Mouse (Mus musculus) limb, embryonic 11.5 days (tissue): ENCODE measurements around the gene Gnl1. TPM values are rescaled to one million over a fixed set of nuclear protein-coding genes. Genes with fewer than 3 reads are reported as not detected.
A peak's percentile ranks its signal among the peaks of the same experiment; 100 is the strongest.
"Not testable (repeated sequence)": the region's sequence is repeated elsewhere in the genome, so short reads cannot be mapped to it uniquely, and the experiment has no call there.

ENCODE experiments used
- ATAC-seq: fragments of 200-750 bp; cut with Nextera tagmentation; 2 replicates; pipeline ENCODE4 v1.8.0; 2017; ENCODE audit warnings: low read depth; ENCODE audit not compliant: insufficient number of reproducible peaks, low FRiP score, low TSS enrichment
- DNase-seq: peaks from one replicate; pipeline ENCODE4 v3.0.0-alpha.2; 2015; ENCODE audit warnings: low spot score
- H3K27ac ChIP-seq: fragments of 300-500 bp; sonication (generic); replicated peaks from 2 replicates; pipeline ENCODE4 v1.5.1; 2014; ENCODE audit warnings: low read depth, mild to moderate bottlenecking, low read length
- H3K27me3 ChIP-seq: fragments of 300-500 bp; sonication (generic); 2 replicates; pipeline ENCODE4 v1.6.1; 2014; ENCODE audit warnings: mild to moderate bottlenecking, low read length, mixed read lengths; ENCODE audit not compliant: control insufficient read depth, insufficient read depth
- H3K36me3 ChIP-seq: fragments of 300-500 bp; sonication (generic); 2 replicates; pipeline ENCODE4 v1.6.1; 2014; ENCODE audit warnings: mild to moderate bottlenecking, low read length, moderate library complexity, mixed read lengths; ENCODE audit not compliant: control insufficient read depth, insufficient read depth
- H3K4me1 ChIP-seq: fragments of 300-500 bp; sonication (generic); 2 replicates; pipeline ENCODE4 v1.6.1; 2014; ENCODE audit warnings: low read length, mixed read lengths; ENCODE audit not compliant: control insufficient read depth, insufficient read depth
- H3K4me2 ChIP-seq: fragments of 300-500 bp; sonication (generic); 2 replicates; pipeline ENCODE4 v1.6.1; 2014; ENCODE audit warnings: low read depth, mild to moderate bottlenecking, moderate library complexity; ENCODE audit not compliant: severe bottlenecking
- H3K4me3 ChIP-seq: fragments of 300-500 bp; sonication (generic); 2 replicates; pipeline ENCODE4 v1.5.1; 2014; ENCODE audit warnings: low read depth, low read length
- H3K9ac ChIP-seq: fragments of 300-500 bp; sonication (generic); 2 replicates; pipeline ENCODE4 v1.6.1; 2014; ENCODE audit warnings: mild to moderate bottlenecking, low read length
- H3K9me3 ChIP-seq: fragments of 300-500 bp; sonication (generic); 2 replicates; pipeline ENCODE4 v1.6.1; 2016; ENCODE audit warnings: low read length; ENCODE audit not compliant: control insufficient read depth
- WGBS: fragments of 180-500 bp; shearing (Covaris S2); extraction: QIAGEN DNeasy Blood & Tissue Kit; methylation state at CpG from one replicate; pipeline ENCODE4 v1.1.7; 2014; 5-methylcytosine and 5-hydroxymethylcytosine counted together
- polyA plus RNA-seq: library from polyadenylated mRNA; unstranded; fragments of >200 nt; fragmentation: Nextera tagmentation; extraction: Ambion mirVana; gene quantifications from 2 replicates; pipeline ENCODE4 v1.2.1, GENCODE M21; 2014

The Gnl1 gene
- polyA plus RNA-seq, 1 experiment from 2014 or later: 40.8 TPM

GRCm38 (mm10) chr17:35952559-35952958 lies 27.1 kb upstream of the Gnl1 start:
- DNase-seq, ATAC-seq: not testable (repeated sequence)

GRCm38 (mm10) chr17:35954665-35955064 lies 25.0 kb upstream of the Gnl1 start:
- DNase-seq (no peak), ATAC-seq (no peak)
- WGBS: 77% methylated on average over 8 of the region's 8 CpGs
- no peaks in the 10 kb centered on the region for H3K4me1 ChIP-seq
- no peak overlapping the region for H3K27ac ChIP-seq
- H3K27me3 ChIP-seq: no peaks in the 10 kb centered on the region
- H3K9me3 ChIP-seq: no peaks in the 10 kb centered on the region
- peaks cover 32% of the 10 kb centered on the region for H3K36me3 ChIP-seq
- no peak overlapping the region for H3K9ac ChIP-seq
- no peak overlapping the region for H3K4me2 ChIP-seq
- no peak overlapping the region for H3K4me3 ChIP-seq

More at GRCm38 (mm10) chr17:35952559-35952958, 27.1 kb upstream of the Gnl1 start:
- not testable (repeated sequence) for H3K4me1 ChIP-seq, H3K9ac ChIP-seq, H3K27ac ChIP-seq, H3K9me3 ChIP-seq, H3K4me2 ChIP-seq, H3K27me3 ChIP-seq, H3K4me3 ChIP-seq
- peaks cover 12% of the 10 kb centered on the region for H3K36me3 ChIP-seq
- 80% methylated on average over 2 of the region's 3 CpGs for WGBS

GRCm38 (mm10) chr17:35958533-35959223 lies 21.0 kb upstream of the Gnl1 start:
- DNase-seq: no peak

DNA sequence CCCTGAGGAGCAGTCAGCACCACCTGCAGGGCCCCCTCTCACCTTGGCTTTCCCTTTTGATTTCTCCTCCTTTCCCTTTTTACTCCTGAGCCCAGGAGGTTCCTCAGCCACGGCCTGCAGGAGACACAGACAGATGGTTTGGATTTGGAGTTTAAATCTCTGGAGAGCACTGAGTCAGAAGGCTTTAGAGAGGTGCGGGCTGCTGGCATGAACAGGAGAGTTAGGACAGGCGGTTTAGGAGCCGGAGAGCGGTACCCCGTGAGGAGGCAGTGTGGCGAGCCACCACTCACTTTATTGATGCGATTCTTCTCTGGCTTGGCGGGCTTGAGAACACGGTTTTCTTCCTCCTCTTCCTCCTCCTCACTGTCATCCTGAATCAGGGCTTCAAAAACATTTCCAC lies 16.4 kb upstream of the Gnl1 start:
- no peaks in the 10 kb centered on the region for H3K27me3 ChIP-seq
- H3K27ac ChIP-seq: no peak overlapping the region
- ATAC-seq (no peak), DNase-seq (no peak)
- no peaks in the 10 kb centered on the region for H3K4me1 ChIP-seq
- no peak overlapping the region for H3K9ac ChIP-seq
- no peak overlapping the region for H3K4me2 ChIP-seq
- peaks cover 40% of the 10 kb centered on the region for H3K36me3 ChIP-seq
- 90% methylated on average over 10 of the region's 10 CpGs for WGBS
- H3K9me3 ChIP-seq: no peaks in the 10 kb centered on the region
- H3K4me3 ChIP-seq: no peak overlapping the region

More at GRCm38 (mm10) chr17:35958533-35959223, 21.0 kb upstream of the Gnl1 start:
- no peak overlapping the region for H3K4me3 ChIP-seq
- peaks cover 56% of the 10 kb centered on the region for H3K36me3 ChIP-seq
- H3K27me3 ChIP-seq: no peaks in the 10 kb centered on the region
- 95% methylated on average over 15 of the region's 15 CpGs for WGBS
- no peak overlapping the region for H3K9ac ChIP-seq
- H3K4me1 ChIP-seq: no peaks in the 10 kb centered on the region
- no peak for ATAC-seq
- H3K4me2 ChIP-seq: no peak overlapping the region
- H3K27ac ChIP-seq: no peak overlapping the region
- H3K9me3 ChIP-seq: no peaks in the 10 kb centered on the region

DNA sequence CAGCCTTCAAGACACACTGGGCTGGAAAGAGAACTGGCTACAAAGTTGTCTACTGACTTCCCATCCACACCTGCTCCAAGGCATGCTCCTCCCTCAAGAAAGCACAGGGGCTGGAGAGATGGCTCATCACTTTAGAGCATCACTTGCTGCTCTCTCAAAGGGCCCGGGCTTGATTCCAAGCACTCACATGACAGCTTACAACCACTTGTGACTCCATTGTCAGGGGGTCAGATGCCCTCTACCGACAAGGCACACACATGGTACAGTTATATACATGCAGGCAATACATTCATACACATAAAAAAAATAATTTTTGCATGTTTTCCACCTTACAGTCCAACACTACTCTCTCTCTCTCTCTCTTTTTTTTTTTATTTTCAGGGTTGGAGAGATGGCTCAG lies 12.0 kb upstream of the Gnl1 start:
- H3K36me3 ChIP-seq: peaks cover 12% of the 10 kb centered on the region
- DNase-seq: no peak
- no peak for ATAC-seq

DNA sequence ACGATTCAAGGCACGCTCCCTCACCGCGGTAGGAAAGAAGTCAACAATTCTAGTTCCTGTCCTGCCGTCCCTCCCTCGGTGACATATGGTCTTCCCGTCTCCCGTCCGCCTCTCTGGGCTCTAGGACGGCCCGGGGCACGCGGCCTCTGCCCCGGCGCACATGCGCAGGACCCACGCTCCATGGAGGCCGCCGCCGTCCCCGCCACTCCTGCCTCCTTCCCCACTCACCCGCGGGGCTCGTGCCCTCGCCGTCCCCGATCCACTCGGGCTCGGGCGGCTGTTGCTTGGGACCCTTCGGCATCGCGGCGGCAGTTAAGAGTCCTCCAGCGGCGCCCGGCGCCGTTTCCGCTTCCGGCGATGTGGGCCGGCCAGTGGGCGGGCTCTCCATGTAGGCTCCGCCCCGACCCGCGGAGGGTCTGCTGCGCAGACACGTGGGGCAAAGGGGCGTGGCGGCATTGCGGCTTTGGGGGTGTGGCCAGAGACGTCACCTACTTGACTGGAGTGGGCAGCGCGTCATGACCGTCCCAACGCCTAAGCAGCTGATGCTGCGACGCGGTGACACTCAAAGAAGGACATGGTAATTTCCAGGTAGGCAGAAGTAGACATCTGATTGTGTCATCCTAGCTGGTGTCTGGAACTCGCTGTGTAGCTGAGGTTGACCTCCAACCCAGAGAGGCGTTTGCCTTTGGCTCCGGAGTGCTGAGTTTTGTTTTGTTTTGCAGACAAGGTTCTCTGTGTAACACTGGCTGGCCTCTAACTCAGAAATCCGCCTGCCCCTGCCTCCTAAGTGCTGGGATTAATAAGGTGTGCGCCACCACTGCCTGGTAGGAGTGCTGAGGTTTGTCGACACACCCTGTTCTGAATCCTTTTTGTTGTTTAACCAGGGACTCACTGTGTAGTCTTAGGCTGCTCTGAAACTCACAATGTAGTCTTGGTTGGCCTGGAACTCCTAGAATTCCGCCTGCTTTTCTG lies 9.9 kb upstream of the Gnl1 start, which contains the start of gene Abcf1:
TSS of gene Abcf1 (minus strand) at position 344 of the 972 bp plus-strand sequence.
- DNase-seq (peak; percentile 99), ATAC-seq (peak; percentile 96)
- peak within 1 kb of the TSS; percentile 74 for H3K9ac ChIP-seq
- no peaks in the 10 kb centered on the region; the same call in 1 of the 2 replicates for H3K9me3 ChIP-seq
- H3K4me1 ChIP-seq: peaks cover 5% of the 10 kb centered on the region
- WGBS: 1% methylated on average over 68 of the region's 68 CpGs
- peak within 1 kb of the TSS; percentile 94 for H3K4me3 ChIP-seq
- H3K4me2 ChIP-seq: peak within 1 kb of the TSS; percentile 81
- no peak within 1 kb of the TSS for H3K27ac ChIP-seq
- H3K27me3 ChIP-seq: no peaks in the 10 kb centered on the region
- H3K36me3 ChIP-seq: peaks cover 2% of the 10 kb centered on the region; the same call in 1 of the 2 replicates

More for the DNA sequence above, 12.0 kb upstream of the Gnl1 start:
- Histone ChIP-seq H3K27ac (no peak overlapping the region), H3K4me3 (no peak overlapping the region), H3K9ac (no peak overlapping the region), H3K4me2 (no peak overlapping the region), H3K27me3 (no peaks in the 10 kb centered on the region), H3K9me3 (no peaks in the 10 kb centered on the region), H3K4me1 (peaks cover 5% of the 10 kb centered on the region)
- WGBS: 94% methylated on average over 2 of the region's 2 CpGs

DNA sequence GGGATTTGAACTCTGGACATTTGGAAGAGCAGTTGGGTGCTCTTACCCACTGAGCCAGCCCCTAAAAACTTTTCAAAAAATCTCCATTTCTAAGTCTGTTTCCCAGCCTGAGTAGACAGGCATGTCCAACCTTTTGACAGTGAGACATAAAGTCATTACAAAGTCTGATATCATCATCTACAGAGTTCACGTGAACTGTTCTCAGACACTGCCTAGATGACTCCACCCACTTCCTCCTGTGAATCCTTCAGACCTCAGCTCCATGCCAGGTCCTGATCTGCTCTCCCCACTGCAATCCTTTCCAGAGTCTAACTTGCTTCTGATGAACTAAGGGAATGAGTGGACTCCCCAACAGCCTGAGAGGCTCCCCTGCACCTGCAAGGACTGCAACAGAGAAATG lies 7.5 kb upstream of the Gnl1 start:
- H3K4me3 ChIP-seq: no peak overlapping the region
- ATAC-seq: no peak
- no peak overlapping the region for H3K9ac ChIP-seq
- peaks cover 5% of the 10 kb centered on the region for H3K4me1 ChIP-seq
- H3K27ac ChIP-seq: no peak overlapping the region
- 93% methylated on average over 1 of the region's 1 CpGs for WGBS
- peaks cover 2% of the 10 kb centered on the region; the same call in 1 of the 2 replicates for H3K36me3 ChIP-seq
- no peaks in the 10 kb centered on the region for H3K27me3 ChIP-seq
- no peaks in the 10 kb centered on the region; the same call in 1 of the 2 replicates for H3K9me3 ChIP-seq
- no peak overlapping the region for H3K4me2 ChIP-seq
- no peak for DNase-seq

GRCm38 (mm10) chr17:35978811-35979400 lies 745 bp upstream of the Gnl1 start:
- Histone ChIP-seq H3K9me3 (no peaks in the 10 kb centered on the region; the same call in 1 of the 2 replicates), H3K4me2 (peak overlapping the region; percentile 90), H3K36me3 (peaks cover 16% of the 10 kb centered on the region; the same call in 1 of the 2 replicates), H3K9ac (peak overlapping the region; percentile 77), H3K4me1 (peaks cover 10% of the 10 kb centered on the region), H3K27ac (peak overlapping the region; percentile 90), H3K27me3 (no peaks in the 10 kb centered on the region), H3K4me3 (peak overlapping the region; percentile 82)
- peak; percentile 91 for DNase-seq
- WGBS: under 1% methylated on average over 39 of the region's 41 CpGs
- ATAC-seq: peak; percentile 79
